Mouse (Mus musculus) intestine, embryonic 16.5 days (tissue): ENCODE measurements around the gene Eef1b2. TPM values are rescaled to one million over a fixed set of nuclear protein-coding genes. Genes with fewer than 3 reads are reported as not detected.

ENCODE experiments used
- ATAC-seq: fragments of 200-750 bp; cut with Nextera tagmentation; 2 replicates; pipeline ENCODE4 v1.8.0; 2017; ENCODE audit warnings: moderate TSS enrichment, moderate library complexity
- H3K27ac ChIP-seq: fragments of 300-500 bp; sonication (generic); 2 replicates; pipeline ENCODE4 v1.5.1; 2014; ENCODE audit warnings: mild to moderate bottlenecking, low read length
- H3K27me3 ChIP-seq: fragments of 300-500 bp; sonication (generic); replicated peaks from 2 replicates; pipeline ENCODE4 v1.6.1; 2014; ENCODE audit warnings: low read length, control low read depth, mixed read lengths; ENCODE audit not compliant: control insufficient read depth, insufficient read depth
- H3K36me3 ChIP-seq: fragments of 300-500 bp; sonication (generic); 2 replicates; pipeline ENCODE4 v1.6.1; 2014; ENCODE audit warnings: low read length, control low read depth; ENCODE audit not compliant: control insufficient read depth, insufficient read depth
- H3K4me1 ChIP-seq: fragments of 300-500 bp; sonication (generic); 2 replicates; pipeline ENCODE4 v1.6.1; 2014; ENCODE audit warnings: low read length, control low read depth, mixed read lengths; ENCODE audit not compliant: control insufficient read depth, insufficient read depth
- H3K4me2 ChIP-seq: fragments of 300-500 bp; sonication (generic); 2 replicates; pipeline ENCODE4 v1.6.1; 2014; ENCODE audit warnings: low read depth, low read length, control low read depth
- H3K4me3 ChIP-seq: fragments of 300-500 bp; sonication (generic); 2 replicates; pipeline ENCODE4 v1.5.1; 2014; ENCODE audit warnings: mild to moderate bottlenecking, low read length
- H3K9ac ChIP-seq: fragments of 300-500 bp; sonication (generic); 2 replicates; pipeline ENCODE4 v1.6.1; 2014; ENCODE audit warnings: low read depth, low read length
- H3K9me3 ChIP-seq: fragments of 300-500 bp; sonication (generic); 2 replicates; pipeline ENCODE4 v1.6.1; 2016; ENCODE audit warnings: low read length, control low read depth; ENCODE audit not compliant: control insufficient read depth
- WGBS: fragments of 180-500 bp; shearing (Covaris S2); extraction: QIAGEN DNeasy Blood & Tissue Kit; methylation state at CpG from one replicate; pipeline ENCODE4 v1.1.7; 2014; 5-methylcytosine and 5-hydroxymethylcytosine counted together
- polyA plus RNA-seq: library from polyadenylated mRNA; unstranded; fragments of >200 nt; fragmentation: Nextera tagmentation; extraction: Ambion mirVana; gene quantifications from 2 replicates; pipeline ENCODE4 v1.2.1, GENCODE M21; 2015

Gene Eef1b2
- polyA plus RNA-seq, 1 experiment from 2014 or later = 518 TPM

GRCm38 (mm10) chr1:63203950-63204659 lies 27.5 kb downstream of the Eef1b2 start:
- Histone ChIP-seq H3K9ac (no peak overlapping the region), H3K36me3 (no peaks in the 10 kb centered on the region), H3K4me2 (no peak overlapping the region), H3K27me3 (no peaks in the 10 kb centered on the region), H3K4me1 (0 out of 2 replicates have a peak, but pooled peaks cover 6% of the 10 kb centered on the region), H3K4me3 (no peak overlapping the region), H3K27ac (no peak overlapping the region; the same call in 1 of the 2 replicates), H3K9me3 (peaks cover 5% of the 10 kb centered on the region; the same call in 1 of the 2 replicates)
- ATAC-seq = peak; percentile 38; the same call in 1 of the 2 replicates
- 9% methylated on average over 7 of the region's 7 CpGs for WGBS

DNA sequence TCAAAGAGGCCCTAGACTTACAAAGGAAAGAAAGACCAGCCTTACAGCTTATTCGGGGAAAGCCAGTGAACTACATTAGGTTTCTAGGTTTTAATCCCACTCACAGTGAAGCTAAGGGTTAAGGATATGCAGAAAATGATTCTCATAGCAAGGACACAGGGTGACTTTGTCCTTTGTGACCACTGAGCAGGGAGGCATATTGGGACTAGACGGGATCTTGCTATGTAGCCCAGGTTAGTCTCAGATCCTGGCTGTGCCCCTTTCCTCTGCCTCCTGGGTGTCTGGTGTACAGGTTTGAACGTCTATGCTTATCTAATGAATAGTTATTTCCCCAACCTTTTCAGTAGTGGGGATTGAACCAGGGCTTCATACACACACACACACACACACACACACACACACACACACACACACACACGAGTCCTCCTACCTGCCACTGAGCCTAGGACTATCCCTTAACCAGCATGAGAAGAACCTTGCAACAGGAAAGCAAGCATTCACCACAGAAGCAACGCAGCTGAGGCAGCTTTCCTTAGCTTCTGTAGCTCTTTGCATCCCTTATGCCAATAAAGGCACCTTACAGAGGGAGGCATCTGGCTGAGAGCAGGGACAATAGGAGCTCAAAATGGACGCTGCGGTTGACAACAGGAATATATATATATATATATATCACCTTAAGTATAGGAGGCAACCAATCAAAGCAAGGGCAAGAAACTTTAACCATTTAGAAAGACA lies 28.2 kb downstream of the Eef1b2 start:
- ATAC-seq = no peak
- Histone ChIP-seq H3K27ac (no peak overlapping the region; the same call in 1 of the 2 replicates), H3K9me3 (peaks cover 4% of the 10 kb centered on the region; the same call in 1 of the 2 replicates), H3K4me3 (no peak overlapping the region), H3K27me3 (no peaks in the 10 kb centered on the region), H3K9ac (no peak overlapping the region), H3K4me2 (no peak overlapping the region), H3K4me1 (0 out of 2 replicates have a peak, but pooled peaks cover 6% of the 10 kb centered on the region), H3K36me3 (no peaks in the 10 kb centered on the region)
- 37% methylated on average over 7 of the region's 7 CpGs for WGBS

- WGBS = 80% methylated on average over 3 of the region's 3 CpGs
- H3K9me3 ChIP-seq = no peaks in the 10 kb centered on the region
- no peaks in the 10 kb centered on the region for H3K27me3 ChIP-seq
- no peaks in the 10 kb centered on the region for H3K36me3 ChIP-seq
- H3K4me3 ChIP-seq = no peak overlapping the region
- no peak overlapping the region for H3K9ac ChIP-seq
- ATAC-seq = no peak
- H3K4me2 ChIP-seq = no peak overlapping the region
- no peak overlapping the region for H3K27ac ChIP-seq
- 0 out of 2 replicates have a peak, but pooled peaks cover 6% of the 10 kb centered on the region for H3K4me1 ChIP-seq
Observed at GRCm38 (mm10) chr1:63207607-63208006, 31.0 kb downstream of the Eef1b2 start.

DNA sequence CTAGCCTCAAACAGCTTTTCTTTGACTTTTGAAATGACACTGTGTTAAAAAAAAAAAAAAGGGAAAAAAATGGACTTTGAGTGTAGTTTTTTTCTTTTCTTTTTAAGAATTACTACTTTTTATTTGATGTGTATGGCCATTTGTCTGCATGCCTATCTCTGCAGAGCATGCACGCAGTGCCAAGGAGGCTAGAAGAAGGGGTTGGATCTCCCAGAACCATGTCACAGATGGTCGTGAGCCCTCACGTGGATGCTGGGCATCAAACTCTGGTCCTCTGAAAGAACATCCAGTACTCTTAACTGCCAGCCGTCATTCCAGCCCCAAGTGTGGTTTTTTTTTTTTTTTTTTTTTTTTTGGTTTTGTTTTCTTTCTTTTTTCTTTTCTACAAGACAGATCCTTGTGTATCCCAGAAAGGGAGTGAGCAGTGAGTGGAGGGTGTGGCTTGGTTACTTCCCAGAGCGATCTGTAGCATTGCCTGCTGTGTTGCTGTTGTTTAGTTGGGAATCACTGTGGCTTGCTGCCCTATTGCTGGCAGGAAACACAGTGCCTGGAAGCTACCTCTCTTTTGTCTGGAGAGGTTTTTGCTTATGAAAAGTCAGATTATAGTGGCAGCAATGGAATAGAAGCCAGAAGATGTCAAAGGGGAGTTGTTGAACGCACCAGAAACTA lies 33.4 kb downstream of the Eef1b2 start:
- Histone ChIP-seq H3K9ac (no peak overlapping the region), H3K4me1 (no peaks in the 10 kb centered on the region), H3K4me2 (no peak overlapping the region), H3K9me3 (no peaks in the 10 kb centered on the region), H3K4me3 (no peak overlapping the region), H3K27me3 (no peaks in the 10 kb centered on the region), H3K36me3 (no peaks in the 10 kb centered on the region), H3K27ac (no peak overlapping the region)
- ATAC-seq = no peak
- 32% methylated on average over 6 of the region's 6 CpGs for WGBS

DNA sequence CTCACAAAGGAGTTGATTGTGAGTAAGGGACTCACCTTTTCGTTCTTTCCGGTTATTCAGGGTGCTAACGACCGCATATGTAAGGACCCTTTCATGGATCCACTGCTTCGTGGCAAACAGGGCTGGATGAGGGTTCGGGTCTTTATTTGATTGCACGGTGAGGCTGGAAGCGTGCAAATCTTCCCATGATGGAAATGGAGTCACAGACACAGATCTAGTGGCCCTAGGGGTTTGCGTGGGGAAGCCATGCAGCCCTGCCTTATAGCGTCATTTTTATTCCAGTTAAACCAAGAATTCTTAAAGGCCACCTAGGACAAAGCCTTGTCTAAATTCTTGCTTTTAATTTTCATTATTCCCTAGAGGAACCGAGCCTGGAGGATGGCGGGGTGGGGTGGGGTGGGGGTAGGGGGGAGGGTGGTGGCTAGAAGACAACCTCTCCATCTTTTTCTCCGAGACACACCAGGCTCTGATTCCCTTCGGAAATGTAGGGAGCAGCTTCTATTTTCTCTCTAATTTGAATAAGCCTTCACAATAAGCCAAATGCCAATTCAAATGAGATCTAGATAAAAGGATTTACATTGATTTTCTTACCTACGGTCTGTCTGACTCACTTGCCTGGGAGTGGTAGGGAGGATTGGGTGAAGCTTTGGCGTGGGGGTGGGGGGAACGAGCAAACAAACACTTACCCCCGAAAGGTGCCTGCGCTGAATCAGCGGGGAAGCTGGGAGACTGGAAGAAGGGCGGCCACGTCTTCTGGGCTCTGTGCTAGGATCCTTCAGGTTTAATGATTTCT lies 37.0 kb downstream of the Eef1b2 start:
- no peak for ATAC-seq
- 29% methylated on average over 22 of the region's 22 CpGs for WGBS

DNA sequence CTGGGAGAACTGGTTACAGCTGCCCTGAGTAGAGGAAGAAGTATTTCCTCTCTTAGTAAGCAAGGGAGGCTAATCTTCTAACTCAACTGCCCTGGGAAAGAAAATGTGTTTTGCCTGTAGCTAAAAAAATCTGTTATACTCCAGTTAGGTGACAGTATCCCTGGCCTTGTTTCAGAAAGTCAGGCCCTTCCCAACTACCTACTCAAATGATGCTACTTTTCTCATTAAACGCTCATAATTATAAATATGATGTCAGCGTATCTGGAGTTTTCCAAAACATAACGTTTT lies 37.6 kb downstream of the Eef1b2 start, which contains the start of gene Gpr1:
Gene Gpr1, minus strand, starts transcription at position 273 of the 288 bp plus-strand sequence.
- 35% methylated on average over 3 of the region's 3 CpGs for WGBS
- no peak within 1 kb of the TSS for H3K4me3 ChIP-seq
- H3K4me1 ChIP-seq = no peaks in the 10 kb centered on the region
- no peaks in the 10 kb centered on the region for H3K36me3 ChIP-seq
- H3K27ac ChIP-seq = no peak within 1 kb of the TSS
- ATAC-seq = no peak
- H3K27me3 ChIP-seq = no peaks in the 10 kb centered on the region
- H3K9ac ChIP-seq = 0 out of 2 replicates have a peak within 1 kb of the TSS, but pooled peaks have one; percentile 43
- peak within 1 kb of the TSS; percentile 35 for H3K4me2 ChIP-seq
- no peaks in the 10 kb centered on the region for H3K9me3 ChIP-seq

More for the DNA sequence above, 37.0 kb downstream of the Eef1b2 start:
- no peaks in the 10 kb centered on the region for H3K27me3 ChIP-seq
- H3K4me1 ChIP-seq = no peaks in the 10 kb centered on the region
- peak overlapping the region; percentile 35 for H3K4me2 ChIP-seq
- no peak overlapping the region for H3K27ac ChIP-seq
- H3K36me3 ChIP-seq = no peaks in the 10 kb centered on the region
- H3K9me3 ChIP-seq = no peaks in the 10 kb centered on the region
- no peak overlapping the region for H3K4me3 ChIP-seq
- H3K9ac ChIP-seq = 0 out of 2 replicates have a peak overlapping the region, but pooled peaks have one; percentile 43

DNA sequence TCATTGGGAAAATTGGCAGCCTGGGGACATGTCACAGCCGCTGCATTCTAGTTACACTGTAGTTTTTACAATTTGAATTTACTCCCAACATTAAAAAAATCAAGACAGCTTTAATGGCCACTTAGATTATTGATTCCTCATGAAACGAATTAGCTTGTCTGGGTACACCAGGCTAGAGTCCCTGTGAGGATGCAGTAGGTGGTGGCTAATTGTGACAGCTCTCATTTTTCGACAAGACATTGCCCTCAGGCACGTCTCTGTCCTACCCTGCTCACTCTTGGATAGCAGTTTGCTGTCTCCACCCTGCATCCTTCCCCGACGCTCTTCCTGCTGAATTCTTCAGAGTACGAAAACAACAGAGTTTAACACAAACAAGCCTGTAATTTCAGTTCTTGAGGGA lies 38.0 kb downstream of the Eef1b2 start:
- ATAC-seq = no peak
- H3K36me3 ChIP-seq = no peaks in the 10 kb centered on the region
- H3K4me3 ChIP-seq = no peak overlapping the region
- WGBS = 59% methylated on average over 7 of the region's 7 CpGs
- no peaks in the 10 kb centered on the region for H3K9me3 ChIP-seq
- H3K27me3 ChIP-seq = no peaks in the 10 kb centered on the region
- H3K4me2 ChIP-seq = no peak overlapping the region
- no peak overlapping the region for H3K27ac ChIP-seq
- H3K4me1 ChIP-seq = no peaks in the 10 kb centered on the region
- no peak overlapping the region for H3K9ac ChIP-seq

- Histone ChIP-seq H3K27ac (no peak overlapping the region), H3K4me3 (no peak overlapping the region), H3K36me3 (no peaks in the 10 kb centered on the region), H3K9me3 (no peaks in the 10 kb centered on the region), H3K4me1 (no peaks in the 10 kb centered on the region), H3K4me2 (no peak overlapping the region), H3K27me3 (no peaks in the 10 kb centered on the region), H3K9ac (no peak overlapping the region)
- no peak for ATAC-seq
- WGBS = 96% methylated on average over 4 of the region's 4 CpGs
Observed at GRCm38 (mm10) chr1:63219277-63219676, 42.7 kb downstream of the Eef1b2 start.

- 51% methylated on average over 4 of the region's 4 CpGs for WGBS
- Histone ChIP-seq H3K4me2 (no peak overlapping the region), H3K27ac (no peak overlapping the region), H3K4me1 (no peaks in the 10 kb centered on the region), H3K9ac (no peak overlapping the region), H3K36me3 (no peaks in the 10 kb centered on the region), H3K9me3 (no peaks in the 10 kb centered on the region), H3K4me3 (no peak overlapping the region), H3K27me3 (no peaks in the 10 kb centered on the region)
- ATAC-seq = no peak
Observed at GRCm38 (mm10) chr1:63225009-63225408, 48.4 kb downstream of the Eef1b2 start.
